Mouse (Mus musculus) mesoderm, embryonic 11.5 days (tissue): ENCODE results near the gene Dnase2a.
"Not testable (repeated sequence)": the region's sequence is repeated elsewhere in the genome, so short reads cannot be mapped to it uniquely, and the experiment has no call there.

Experiments used
- DNase-seq: peaks from one replicate; pipeline ENCODE4 v3.0.0-alpha.2; 2012; ENCODE audit warnings: low read depth, low spot score

The Dnase2a gene

DNA sequence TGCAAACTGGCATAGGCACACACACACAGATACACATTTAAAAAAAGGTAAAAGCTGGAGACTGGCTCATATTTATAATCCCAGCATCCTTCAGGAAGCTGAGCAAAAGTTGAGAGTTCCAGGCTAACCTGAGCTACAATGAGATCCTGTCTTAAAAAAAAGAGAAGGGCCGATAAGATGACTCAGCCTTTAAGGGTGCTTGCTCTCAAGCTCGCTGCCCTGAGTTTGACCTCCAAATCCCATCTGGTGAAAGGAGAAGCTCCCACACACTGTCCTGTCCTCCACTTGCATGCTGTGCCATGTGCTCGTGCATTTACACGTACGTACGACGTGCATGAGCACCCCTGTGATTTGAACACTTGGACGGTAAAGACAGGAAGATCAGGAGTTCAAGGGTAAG, 867 bp upstream of the Dnase2a start:
- DNase-seq = no peak

DNA sequence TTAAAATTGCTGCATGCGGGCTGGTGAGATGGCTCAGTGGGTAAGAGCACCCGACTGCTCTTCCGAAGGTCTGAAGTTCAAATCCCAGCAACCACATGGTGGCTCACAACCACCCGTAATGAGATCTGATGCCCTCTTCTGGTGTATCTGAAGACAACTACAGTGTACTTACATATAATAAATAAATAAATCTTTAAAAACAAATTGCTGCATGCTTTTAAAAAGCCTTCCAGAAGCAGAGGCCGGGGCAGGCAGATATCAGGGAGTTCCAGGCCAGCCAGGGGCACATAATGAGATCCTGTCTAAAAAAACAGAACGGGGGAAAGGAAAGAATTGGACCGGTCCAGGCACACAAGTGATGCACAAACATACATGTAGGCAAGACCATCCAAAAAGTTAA, 381 bp upstream of the Dnase2a start:
- DNase-seq = not testable (repeated sequence)

DNA sequence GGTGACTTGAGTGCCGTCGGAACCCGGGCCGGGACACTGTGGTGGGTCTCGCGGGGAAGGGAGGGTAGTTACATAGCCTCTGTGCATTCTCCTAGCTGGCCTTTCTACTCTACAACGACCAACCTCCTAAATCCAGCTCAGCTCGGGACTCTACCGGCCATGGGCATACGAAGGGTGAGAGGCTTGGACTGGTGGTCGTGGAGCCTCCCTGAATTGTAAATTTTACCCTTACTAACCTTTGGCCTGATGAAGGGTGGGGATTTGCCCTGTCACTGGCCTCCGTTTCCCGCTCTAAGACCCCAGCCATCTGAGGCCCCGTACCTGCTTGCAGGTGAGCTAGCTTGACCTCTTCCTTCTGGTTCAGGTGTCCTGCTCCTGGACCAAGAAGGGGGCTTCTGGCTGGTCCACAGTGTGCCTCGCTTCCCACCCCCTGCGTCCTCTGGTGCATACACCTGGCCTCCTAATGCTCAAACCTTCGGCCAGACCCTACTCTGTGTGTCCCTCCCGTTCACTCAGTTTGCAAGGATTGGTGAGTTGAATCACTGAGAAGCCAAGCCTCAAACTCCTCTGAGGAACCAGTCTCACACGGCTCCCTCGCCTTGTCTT, 905 bp downstream of the Dnase2a start:
- no peak for DNase-seq

DNA sequence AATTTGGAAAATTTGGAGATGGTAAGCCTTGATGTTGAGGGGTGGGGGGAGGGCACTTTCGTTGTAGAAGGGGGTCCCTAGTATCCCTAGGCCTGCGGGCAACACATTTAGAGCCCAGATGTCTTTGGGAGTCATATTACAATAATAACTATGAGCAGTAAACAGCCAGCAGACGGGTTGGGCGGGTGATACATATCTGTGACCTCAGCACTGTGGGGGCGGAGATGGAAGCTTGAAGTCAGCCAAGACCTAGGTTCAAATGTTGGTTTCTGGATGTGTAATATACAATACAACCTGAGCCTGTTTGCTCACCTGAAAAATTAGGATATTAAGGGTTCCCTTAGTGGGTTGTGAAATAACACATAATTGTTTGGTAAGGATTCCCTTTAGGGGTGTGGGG, 1.6 kb downstream of the Dnase2a start:
- no peak for DNase-seq

DNA sequence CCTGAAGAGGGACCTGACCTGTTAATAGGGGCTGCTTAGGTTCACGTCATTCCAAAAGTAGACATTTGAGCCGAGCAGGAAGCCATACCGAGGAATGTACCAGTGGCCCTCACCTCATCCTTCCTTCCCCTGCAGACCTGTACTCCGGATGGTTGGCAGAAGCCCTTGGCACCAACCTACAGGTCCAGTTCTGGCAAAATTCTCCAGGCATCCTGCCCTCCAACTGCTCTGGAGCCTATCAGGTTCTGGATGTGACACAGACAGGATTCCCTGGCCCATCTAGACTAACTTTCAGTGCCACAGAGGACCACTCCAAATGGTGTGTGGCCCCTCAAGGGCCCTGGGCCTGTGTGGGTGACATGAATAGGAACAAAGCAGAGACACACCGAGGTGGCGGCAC, 2.2 kb downstream of the Dnase2a start:
- DNase-seq = no peak

DNA sequence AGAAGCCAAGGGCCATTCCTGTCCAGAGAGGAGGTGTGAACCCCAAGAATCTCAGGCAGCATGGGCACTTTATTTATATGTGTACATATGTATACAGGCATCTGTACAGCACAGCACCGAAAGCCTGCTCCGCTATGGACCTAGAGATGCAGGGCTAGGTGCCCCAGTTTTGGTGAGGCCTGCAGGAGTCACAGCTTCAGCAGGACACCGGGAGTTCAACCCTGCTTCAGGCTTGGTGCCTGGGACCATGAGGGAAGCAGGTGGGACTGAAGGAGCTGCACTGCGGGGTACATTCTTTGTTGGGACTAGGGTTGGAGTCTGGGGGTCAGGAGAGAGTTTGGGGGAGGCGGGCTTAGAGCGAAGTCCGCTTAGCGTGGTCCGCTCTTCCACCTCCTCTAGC, 3.5 kb downstream of the Dnase2a start:
- no peak for DNase-seq

DNA sequence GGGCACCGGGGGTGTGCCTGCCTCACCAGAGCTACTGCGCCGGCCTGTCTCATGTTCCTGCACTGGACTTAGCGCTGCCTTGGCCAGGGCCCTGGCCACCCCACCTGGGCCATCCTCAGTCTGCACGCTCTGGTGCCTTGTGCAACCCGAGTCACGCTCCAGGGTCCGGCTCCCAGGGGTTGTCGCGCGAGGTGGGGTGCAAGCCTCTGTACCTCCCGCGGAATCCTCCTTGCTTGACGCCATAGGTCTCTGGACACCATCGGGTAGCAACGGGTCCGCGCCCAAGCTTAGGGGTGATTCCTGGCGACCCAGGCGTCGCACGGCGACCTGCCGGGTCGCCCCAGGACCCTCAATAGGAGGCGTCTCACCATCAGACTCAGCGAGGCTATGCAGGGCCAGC, 4.0 kb downstream of the Dnase2a start:
- DNase-seq = no peak

DNA sequence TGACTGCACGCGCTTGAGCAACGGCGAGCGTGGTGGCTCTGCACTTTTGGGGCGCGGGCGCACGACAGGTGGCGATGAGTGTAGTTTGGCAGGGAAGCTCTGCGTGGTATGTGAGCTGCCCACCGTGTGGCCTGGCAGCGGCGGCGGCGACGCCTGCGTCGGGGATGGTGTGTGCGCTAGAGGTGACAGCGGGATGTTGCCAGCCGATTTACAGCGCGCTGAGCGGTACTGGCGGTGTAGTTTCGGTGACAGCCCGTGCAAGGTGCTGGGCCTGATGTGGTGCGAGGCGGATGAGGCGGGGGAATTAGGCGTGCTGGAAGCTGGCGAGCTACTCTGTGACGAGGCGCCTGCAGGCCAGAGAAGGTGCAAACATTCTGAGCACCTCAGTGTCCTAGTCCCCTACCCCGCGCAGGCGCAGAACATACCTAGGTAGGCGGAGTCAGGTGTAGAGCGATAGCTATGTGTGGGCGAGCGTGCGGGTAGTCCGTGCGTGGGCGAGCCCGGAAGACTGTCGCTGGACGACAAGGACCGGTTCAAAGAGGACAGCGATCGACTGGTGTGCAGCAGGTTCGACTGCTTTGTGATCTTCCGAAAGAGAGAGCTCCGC, 4.6 kb downstream of the Dnase2a start:
- DNase-seq = peak; percentile 61

DNA sequence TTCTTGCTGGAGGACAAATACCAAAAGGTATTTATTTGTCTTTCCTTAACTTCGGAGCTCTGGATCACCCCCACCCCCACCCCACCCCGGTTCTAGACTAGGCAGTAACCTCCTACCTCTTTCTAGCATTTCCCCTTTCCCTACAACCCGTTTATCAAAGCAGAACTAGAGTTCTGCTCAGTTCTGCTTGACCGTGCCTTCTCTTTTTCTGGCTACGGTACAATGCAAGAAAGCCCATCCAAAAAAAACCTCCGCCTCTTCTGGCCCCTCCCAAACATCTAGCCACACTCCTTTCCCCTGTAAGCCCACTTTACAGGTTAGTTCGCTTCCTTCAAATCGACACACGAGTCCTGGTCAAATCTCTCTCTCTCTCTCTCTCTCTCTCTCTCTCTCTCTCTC, 5.1 kb downstream of the Dnase2a start:
- DNase-seq = no peak

DNA sequence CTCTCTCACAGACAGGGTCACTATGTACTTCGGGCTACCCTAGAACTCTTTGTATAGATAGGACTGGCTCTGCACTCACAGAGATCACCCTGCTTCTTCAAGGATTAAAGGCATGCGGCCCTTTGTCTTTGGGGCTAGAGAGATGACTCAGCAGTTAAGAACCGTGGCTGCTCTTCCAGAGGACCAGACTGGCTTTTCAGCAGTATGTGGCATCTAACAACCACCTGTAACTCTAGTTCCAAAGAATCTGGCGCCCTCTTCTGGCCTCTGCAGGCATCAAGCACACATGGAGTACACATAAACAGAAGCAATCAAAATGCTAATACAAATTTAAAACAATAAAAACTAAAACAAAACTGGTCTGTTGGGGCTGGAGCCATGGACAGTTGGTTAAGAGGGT, 5.6 kb downstream of the Dnase2a start:
- no peak for DNase-seq

DNA sequence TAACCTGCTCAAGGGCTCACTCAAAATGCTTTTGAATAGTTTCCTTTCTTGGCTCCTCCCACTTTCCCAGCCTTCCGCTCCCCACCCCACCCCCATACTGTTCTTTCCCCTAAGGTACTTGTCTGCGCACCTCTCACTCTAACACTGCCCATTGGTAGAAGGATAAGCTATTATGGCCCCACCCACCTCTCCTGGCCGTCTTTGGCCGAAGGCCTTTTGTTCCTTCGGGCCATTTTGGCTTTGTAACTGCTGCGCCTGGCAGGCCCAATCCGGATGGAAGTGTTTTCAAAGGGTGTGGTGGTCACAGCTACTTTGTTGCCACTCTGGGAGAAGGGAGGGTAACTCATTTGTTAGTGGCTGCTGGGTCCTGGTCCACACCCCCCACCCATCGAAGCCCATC, 6.9 kb downstream of the Dnase2a start:
- DNase-seq = no peak

DNA sequence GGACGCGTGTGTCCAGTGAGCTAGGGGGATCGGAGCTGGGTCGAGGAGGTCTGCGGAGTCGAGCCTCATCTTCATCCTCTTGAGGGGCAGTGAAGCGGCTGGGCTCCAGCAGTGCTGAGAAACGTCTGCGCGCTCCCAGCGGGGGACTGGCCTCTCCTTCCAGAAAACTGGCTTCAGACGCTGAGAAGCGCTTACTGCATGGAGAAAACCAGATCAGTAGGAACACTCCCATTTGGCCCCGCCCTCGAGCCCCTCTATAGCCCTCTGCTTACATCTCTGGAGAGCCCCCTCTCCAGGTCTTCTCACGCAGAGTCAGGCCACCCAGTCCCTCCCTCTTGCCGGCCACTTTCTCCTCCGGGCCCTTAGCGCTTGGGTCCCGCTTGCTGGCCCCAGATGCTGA, 9.4 kb downstream of the Dnase2a start:
- DNase-seq = no peak

DNA sequence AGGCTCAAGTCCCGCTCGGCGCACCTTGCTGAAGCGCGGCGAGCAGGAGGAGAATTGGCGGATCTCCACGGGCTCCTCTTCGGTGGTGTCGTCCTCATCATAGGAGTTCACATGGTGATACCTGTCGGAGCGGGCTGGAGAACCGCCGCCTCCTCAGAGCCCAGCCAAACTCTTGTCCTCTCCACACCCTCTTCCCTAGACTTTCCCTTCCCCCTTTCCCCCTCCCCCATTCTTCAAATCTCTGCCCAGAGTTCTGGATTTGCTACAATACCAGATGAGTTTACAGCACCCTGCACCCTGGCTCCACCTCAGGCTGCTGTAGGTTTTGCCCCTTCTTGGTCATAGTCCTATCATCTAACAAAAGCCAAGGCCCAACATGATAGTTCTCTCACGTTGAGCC, 10.3 kb downstream of the Dnase2a start:
- no peak for DNase-seq

DNA sequence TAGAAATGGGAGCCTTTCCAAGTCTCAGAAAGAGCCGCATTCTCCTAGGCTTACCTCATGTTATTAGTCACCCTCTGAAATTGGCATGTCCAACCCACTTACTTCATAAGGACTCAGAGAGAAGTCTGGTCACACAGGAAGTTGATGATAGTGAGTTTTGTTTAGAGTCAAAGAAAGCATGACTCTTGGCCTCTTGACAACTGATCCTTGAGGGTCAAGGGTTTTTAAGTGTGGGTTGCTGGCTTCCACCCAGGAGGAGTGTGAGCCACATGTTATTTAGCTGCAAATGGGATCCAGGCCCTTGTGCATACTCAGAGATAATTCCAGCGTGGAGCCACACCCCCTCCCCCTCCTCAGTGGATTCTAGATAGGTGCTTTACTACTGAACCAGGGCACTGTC, 13.2 kb downstream of the Dnase2a start:
- DNase-seq = no peak

DNA sequence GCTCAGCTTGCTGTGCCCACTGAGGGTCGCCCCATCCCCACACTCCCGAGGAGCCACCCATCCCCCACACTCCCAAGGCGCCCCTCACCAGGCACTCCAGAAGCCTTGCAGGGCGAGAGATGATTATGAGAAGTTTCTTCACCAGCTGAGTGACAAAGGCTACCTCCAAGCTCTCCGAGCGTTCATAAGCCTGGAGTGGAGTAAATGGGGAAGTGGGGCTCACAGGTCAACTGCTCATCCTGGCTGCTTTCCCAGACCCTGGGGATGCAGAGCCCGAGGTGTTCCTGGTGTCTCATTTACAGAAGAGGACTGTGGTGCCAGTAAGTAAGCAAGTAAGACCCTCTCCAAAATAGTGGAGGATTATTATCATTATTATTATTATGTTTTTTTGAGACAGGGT, 17.2 kb downstream of the Dnase2a start:
- no peak for DNase-seq

DNA sequence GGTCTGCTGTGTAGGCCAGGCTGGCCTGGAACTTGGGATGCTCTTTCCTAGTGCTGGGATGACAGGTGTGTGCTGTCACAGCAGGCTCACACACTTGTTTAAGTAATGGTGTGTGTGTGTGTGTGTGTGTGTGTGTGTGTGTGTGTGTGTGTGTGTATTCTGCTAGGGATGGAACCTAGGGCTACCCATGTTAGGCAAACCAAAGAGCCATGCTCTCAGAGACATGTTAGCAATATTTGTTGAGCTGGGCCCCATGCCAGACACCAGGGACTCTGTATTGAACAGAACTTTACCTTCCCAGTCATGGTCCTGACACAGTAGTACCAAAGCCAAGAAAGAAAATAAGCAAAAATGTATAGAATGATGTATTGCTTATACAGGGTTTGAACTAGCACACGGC, 19.2 kb downstream of the Dnase2a start:
- no peak for DNase-seq

DNA sequence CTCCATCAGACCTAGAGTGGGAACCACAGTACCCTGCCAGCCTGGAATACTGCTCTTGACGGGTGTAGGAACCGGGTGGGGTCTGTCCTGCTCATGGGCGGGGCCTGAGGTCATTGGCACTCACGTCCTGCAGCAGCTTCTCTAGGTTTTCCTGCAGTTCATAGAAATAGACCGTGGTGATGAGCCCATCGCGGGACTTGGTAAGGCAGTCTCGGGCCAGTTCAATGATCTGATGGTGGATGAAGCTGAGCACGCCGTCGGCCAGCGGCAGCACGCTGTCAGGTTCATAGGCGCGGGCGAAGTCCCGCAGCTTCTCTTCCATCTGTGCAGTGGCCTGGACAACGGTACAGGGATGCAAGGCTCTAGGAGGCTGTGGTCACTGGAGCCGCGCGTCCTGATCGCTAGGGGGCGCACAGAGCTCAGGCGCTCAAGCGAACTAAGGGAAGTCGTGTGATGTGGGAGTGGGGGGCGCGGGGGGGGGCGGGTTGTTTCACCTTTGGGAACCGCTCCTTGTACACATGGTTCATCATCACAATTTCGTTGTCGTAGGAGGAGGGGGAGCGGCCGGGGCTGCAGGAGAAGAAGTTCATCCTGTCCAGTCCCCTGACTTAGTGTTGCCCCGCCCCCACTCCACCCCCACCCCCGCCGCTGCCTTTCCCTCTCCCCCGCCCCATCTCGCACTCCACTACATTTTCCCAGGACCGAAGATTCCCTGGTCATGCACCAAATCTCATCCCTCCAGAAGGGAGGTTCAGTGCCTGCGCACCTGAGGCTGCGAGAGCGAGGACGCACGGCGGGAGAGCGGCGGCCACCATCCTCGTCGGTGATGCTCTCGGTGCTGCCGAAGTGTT, 20.3 kb downstream of the Dnase2a start:
- DNase-seq = peak; percentile 83

DNA sequence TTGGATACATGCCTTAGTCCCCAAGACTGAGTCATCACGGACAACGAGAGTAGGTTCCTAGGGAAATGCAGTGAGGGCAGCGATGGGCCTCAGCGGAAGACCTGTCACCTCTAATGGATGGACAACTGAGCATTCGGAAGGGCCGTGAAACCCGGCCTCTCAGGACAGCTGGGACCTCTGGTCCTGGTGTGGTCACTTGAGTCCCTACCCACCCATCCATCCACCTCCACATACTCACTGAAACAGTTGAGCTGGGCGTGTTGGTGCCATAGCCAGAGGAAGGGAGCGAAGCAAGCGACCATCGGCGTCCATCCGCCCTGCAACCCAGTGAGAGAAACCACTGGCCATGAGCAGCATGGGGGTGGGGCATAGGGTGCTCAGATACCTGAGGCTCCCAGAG, 22.2 kb downstream of the Dnase2a start:
- no peak for DNase-seq

DNA sequence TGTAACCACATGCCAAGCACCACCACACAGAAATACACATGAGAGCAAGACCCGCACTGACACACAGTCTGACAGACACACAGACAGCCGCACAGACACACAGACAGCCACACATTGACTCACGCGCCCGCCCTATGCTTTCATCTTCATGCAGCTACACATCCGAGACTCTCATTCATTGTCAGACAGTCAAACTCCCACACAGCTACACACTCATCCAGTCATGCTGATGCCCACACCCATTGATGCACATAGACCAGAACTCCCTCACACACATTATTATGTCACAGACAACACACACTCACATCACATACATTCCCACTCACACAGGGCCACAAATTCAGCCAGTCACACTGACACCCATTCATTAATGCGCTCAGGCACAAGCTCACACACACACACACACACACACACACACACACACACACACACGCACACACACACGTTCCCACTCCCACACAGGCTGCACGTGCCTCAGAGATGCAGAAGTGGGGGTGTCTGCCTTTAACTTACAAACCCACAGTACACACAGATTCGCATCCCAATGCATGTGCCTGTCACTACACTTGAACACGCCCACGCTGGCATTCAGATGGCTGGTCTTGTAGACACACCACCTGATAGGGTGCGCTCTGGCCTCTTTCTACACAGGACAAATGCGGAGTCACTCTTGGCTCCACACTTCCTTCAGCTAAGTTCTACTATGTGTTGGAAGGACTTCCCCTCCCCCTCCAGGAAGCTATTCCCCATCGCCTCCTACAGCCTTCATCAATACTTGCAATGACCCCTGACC, 25.6 kb downstream of the Dnase2a start:
- DNase-seq = no peak

DNA sequence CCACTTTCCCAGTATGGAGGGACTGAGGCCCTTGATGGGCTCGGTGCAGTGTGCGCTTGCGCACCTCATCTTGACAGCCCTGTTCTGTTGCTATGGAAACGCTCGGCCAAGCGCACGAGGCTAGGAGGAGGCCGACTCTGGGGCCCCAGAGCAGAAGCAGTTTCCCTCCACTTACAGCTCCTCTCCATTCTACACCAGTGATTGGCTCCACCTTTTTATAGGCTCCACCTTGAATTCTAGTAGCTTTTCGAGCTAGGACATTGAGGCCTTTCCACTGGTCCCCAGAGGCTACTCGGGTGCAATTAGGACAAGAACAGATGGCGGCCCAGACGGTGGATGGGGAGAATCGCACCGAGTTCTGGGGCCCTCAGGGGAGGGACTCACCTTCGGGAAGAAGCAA, 26.5 kb downstream of the Dnase2a start:
- peak; percentile 86 for DNase-seq

DNA sequence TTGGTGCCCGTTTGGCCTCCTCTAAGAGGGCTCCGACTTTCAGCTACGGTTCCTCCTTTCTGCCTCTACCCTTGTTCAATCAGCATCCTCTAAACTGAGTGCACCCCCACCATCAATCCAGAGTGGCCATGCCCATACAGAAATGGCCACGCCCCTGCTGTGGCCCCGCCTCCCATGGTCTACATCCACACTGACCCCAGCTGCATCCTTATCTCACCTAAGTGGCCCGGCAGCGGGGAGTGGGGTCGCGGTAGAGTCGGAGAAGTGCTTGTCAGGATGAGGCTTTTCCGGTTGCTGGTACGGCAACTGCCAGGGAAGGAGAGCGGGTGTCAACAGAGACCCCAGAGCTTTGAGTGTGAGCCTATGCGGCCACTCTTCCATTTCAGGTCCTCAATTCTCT, 27.1 kb downstream of the Dnase2a start:
- DNase-seq = no peak
